Mouse (Mus musculus) C2C12 (cell line): ENCODE results near the gene Elfn2.

ENCODE experiments used
- CEBPB ChIP-seq: IDR thresholded peaks from one replicate; pipeline ENCODE4 v1.6.1; 2011; ENCODE audit warnings: low read depth, mild to moderate bottlenecking, control low read depth, moderate library complexity
- CTCF ChIP-seq: IDR thresholded peaks from one replicate; pipeline ENCODE4 v1.5.1; 2011; ENCODE audit not compliant: control insufficient read depth, insufficient read depth, insufficient read length
- FOSL1 ChIP-seq: IDR thresholded peaks from one replicate; pipeline ENCODE4 v1.8.0; 2011; ENCODE audit warnings: mild to moderate bottlenecking, low read length; ENCODE audit not compliant: poor library complexity, insufficient read depth, severe bottlenecking
- MAX ChIP-seq: IDR thresholded peaks from one replicate; pipeline ENCODE4 v1.6.1; 2011; ENCODE audit warnings: mild to moderate bottlenecking, control low read depth
- MYOD1 ChIP-seq: IDR thresholded peaks from one replicate; pipeline ENCODE4 v1.6.1; 2011; ENCODE audit warnings: low read depth; ENCODE audit not compliant: control insufficient read depth, insufficient read length
- MYOG ChIP-seq: IDR thresholded peaks from one replicate; pipeline ENCODE4 v1.6.1; 2011; ENCODE audit not compliant: control insufficient read depth, insufficient read length; ENCODE audit errors: extremely low read depth
- USF1 ChIP-seq: IDR thresholded peaks from one replicate; pipeline ENCODE4 v1.6.1; 2011; ENCODE audit warnings: low read depth, mild to moderate bottlenecking, control low read depth, moderate library complexity

GRCm38 (mm10) chr15:78670341-78670740 lies 48.2 kb downstream of the Elfn2 start:
- TF ChIP-seq FOSL1 (no peak), USF1 (no peak), CTCF (no peak), MYOD1 (no peak), MAX (no peak), MYOG (no peak), CEBPB (no peak)
